In the genomic region with DNA sequence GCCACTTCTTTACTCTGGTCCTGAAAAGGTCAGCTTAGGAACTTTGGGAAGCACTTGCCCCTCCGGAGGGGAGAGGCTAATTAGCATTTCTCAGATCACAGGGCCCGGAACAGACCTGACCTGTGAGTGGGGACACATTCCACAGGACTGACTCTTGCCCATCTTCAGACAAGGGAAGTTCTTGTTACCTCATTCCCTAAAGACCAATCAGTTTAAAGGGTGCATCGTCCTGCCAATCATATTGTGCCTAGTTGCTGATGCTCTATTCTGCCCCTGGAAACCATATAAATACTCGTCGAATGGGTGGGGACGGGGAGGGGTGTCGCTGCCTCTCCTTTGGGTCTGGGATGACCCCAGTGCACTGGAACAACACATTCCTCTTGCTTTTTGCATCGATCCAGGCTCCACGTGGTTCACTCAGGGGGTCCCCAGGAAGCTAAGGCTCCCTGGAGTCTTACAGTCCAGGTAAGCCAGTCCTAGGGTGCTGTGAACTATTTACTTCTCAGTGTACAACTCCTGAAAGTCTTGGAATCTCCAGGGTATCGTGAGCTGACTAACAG, we compare ENCODE assay signal across 20 mouse cellular contexts.
"Had no signal": no experiment of that assay in that cellular context is flagged by ENCODE, and none has a peak within 500 bp of the region (broad histone marks: within the 10 kb centered on the region; RNA-seq: fewer than 3 reads in every experiment).

No protein-coding gene starts in this region.

- H3K36me3 ChIP-seq: limb, embryonic 12.5 days; limb, embryonic 15.5 days; midbrain, embryonic 12.5 days; midbrain, embryonic 15.5 days; neural tube, embryonic 13.5 days had no signal

- H3K9ac ChIP-seq: limb, embryonic 12.5 days; limb, embryonic 15.5 days; liver, embryonic 14.5 days; liver, postnatal 0 days; lung, embryonic 14.5 days; midbrain, embryonic 12.5 days; midbrain, embryonic 15.5 days; neural tube, embryonic 13.5 days had no signal

- H3K4me2 ChIP-seq: limb, embryonic 12.5 days; limb, embryonic 15.5 days; liver, embryonic 11.5 days; lung, embryonic 14.5 days; midbrain, embryonic 12.5 days; midbrain, embryonic 15.5 days; neural tube, embryonic 13.5 days had no signal

- H3K27me3 ChIP-seq: limb, embryonic 12.5 days; limb, embryonic 15.5 days; midbrain, embryonic 12.5 days; midbrain, embryonic 15.5 days; neural tube, embryonic 13.5 days had no signal

- ATAC-seq: intestine, postnatal 0 days; liver, postnatal 0 days; midbrain, embryonic 15.5 days had no signal

- H3K9me3 ChIP-seq: limb, embryonic 12.5 days; limb, embryonic 15.5 days; midbrain, embryonic 12.5 days; midbrain, embryonic 15.5 days; neural tube, embryonic 13.5 days had no signal

- DNase-seq: kidney, adult 2 months; left cerebral cortex, postnatal 4 days; liver, postnatal 0 days; retina, postnatal 1 day; right cerebral cortex, postnatal 25 days; thymus, adult 18-20 months; thymus, postnatal 36 days had no signal

- H3K4me3 ChIP-seq: layer of hippocampus, adult 2 months; limb, embryonic 12.5 days; limb, embryonic 15.5 days; midbrain, embryonic 12.5 days; midbrain, embryonic 15.5 days; neural tube, embryonic 13.5 days had no signal

- H3K4me1 ChIP-seq: midbrain, embryonic 12.5 days; midbrain, embryonic 15.5 days; neural tube, embryonic 13.5 days had no signal

- H3K27ac ChIP-seq: kidney, postnatal 0 days; layer of hippocampus, adult 2 months; limb, embryonic 12.5 days; limb, embryonic 15.5 days; liver, embryonic 14.5 days; macrophage; midbrain, embryonic 12.5 days; midbrain, embryonic 15.5 days; neural tube, embryonic 13.5 days; stomach, postnatal 0 days had no signal
